Mouse (Mus musculus) gastrocnemius, adult 2 months (tissue): ENCODE measurements at regions not wholly inside any gene's neighbourhood (a gene's known extent, or its start where the extent isn't known, plus 50 kb on each side); places are given as distances from the start of the nearest gene placed in this dataset.

Experiments
- DNase-seq: peaks from one replicate; pipeline ENCODE4 v3.0.0; 2022
- H3K27ac ChIP-seq: fragments of 200-600 bp; 2 replicates; pipeline ENCODE4 v1.8.1; 2022; ENCODE audit warnings: mild to moderate bottlenecking
- H3K4me3 ChIP-seq: fragments of 200-600 bp; 2 replicates; pipeline ENCODE4 v1.8.1; 2022; ENCODE audit warnings: mild to moderate bottlenecking, moderate library complexity
- CTCF ChIP-seq: fragments of 200-600 bp; IDR thresholded peaks from 2 replicates; pipeline ENCODE4 v1.8.1; 2022; ENCODE audit warnings: antibody characterized with exemption, mild to moderate bottlenecking, moderate library complexity
- intact Hi-C: fragments of 180-260 bp; cut with DNase I; formaldehyde crosslinking; loops from one replicate; pipeline ENCODE4 v1.15.1; 2025

GRCm38 (mm10) chr14:47826545-47826944 lies 178.3 kb downstream of the Ktn1 start:
- intact Hi-C loops = loop anchor here (10.0 kb wide), 1 partner anchor 118 kb away; no protein-coding TSS in a partner anchor
- Histone ChIP-seq H3K4me3 (no peak overlapping the region), H3K27ac (0 out of 2 replicates have a peak overlapping the region, but pooled peaks have one; percentile 16)
- no peak for TF ChIP-seq CTCF
- no peak for DNase-seq

GRCm38 (mm10) chr14:47827623-47828022 lies 179.4 kb downstream of the Ktn1 start:
- no peak for TF ChIP-seq CTCF
- intact Hi-C loops = loop anchor here (10.0 kb wide), 1 partner anchor 117 kb away; no protein-coding TSS in a partner anchor
- no peak overlapping the region for H3K4me3 ChIP-seq
- H3K27ac ChIP-seq = 0 out of 2 replicates have a peak overlapping the region, but pooled peaks have one; percentile 3
- DNase-seq = no peak

GRCm38 (mm10) chr14:47833696-47834095 lies 185.4 kb downstream of the Ktn1 start:
- DNase-seq = no peak
- intact Hi-C loops = no loop called here
- no peak overlapping the region for H3K27ac ChIP-seq
- no peak overlapping the region for H3K4me3 ChIP-seq
- TF ChIP-seq CTCF = no peak

GRCm38 (mm10) chr14:47835408-47835807 lies 187.2 kb downstream of the Ktn1 start:
- intact Hi-C loops = no loop called here
- TF ChIP-seq CTCF = no peak
- no peak overlapping the region for H3K4me3 ChIP-seq
- DNase-seq = no peak
- no peak overlapping the region for H3K27ac ChIP-seq

- no peak for TF ChIP-seq CTCF
- intact Hi-C loops = no loop called here
- no peak overlapping the region for H3K4me3 ChIP-seq
- no peak for DNase-seq
- H3K27ac ChIP-seq = peak overlapping the region; percentile 35
Measured at GRCm38 (mm10) chr14:47839493-47840215, 191.4 kb downstream of the Ktn1 start.

GRCm38 (mm10) chr14:47844366-47844765 lies 196.1 kb downstream of the Ktn1 start:
- no peak for TF ChIP-seq CTCF
- H3K4me3 ChIP-seq = no peak overlapping the region

GRCm38 (mm10) chr14:47848861-47849260 lies 200.6 kb downstream of the Ktn1 start:
- no peak overlapping the region for H3K27ac ChIP-seq
- no peak for DNase-seq
- H3K4me3 ChIP-seq = no peak overlapping the region
- intact Hi-C loops = no loop called here
- no peak for TF ChIP-seq CTCF

More at GRCm38 (mm10) chr14:47844366-47844765, 196.1 kb downstream of the Ktn1 start:
- intact Hi-C loops = no loop called here
- no peak overlapping the region for H3K27ac ChIP-seq
- DNase-seq = no peak

GRCm38 (mm10) chr14:47856280-47856765 lies 208.1 kb downstream of the Ktn1 start:
- Histone ChIP-seq H3K27ac (no peak overlapping the region), H3K4me3 (no peak overlapping the region)
- no peak for TF ChIP-seq CTCF
- no peak for DNase-seq
- intact Hi-C loops = no loop called here

GRCm38 (mm10) chr14:47857271-47857670 lies 209.0 kb downstream of the Ktn1 start:
- intact Hi-C loops = no loop called here
- Histone ChIP-seq H3K27ac (no peak overlapping the region), H3K4me3 (no peak overlapping the region)
- no peak for TF ChIP-seq CTCF
- DNase-seq = no peak

- DNase-seq = no peak
- no peak overlapping the region for H3K4me3 ChIP-seq
- intact Hi-C loops = no loop called here
- TF ChIP-seq CTCF = no peak
- H3K27ac ChIP-seq = no peak overlapping the region
Measured at GRCm38 (mm10) chr14:47857731-47858556, 209.7 kb downstream of the Ktn1 start.

GRCm38 (mm10) chr14:47862556-47862955 lies 214.3 kb downstream of the Ktn1 start:
- intact Hi-C loops = no loop called here
- TF ChIP-seq CTCF = no peak
- no peak overlapping the region for H3K4me3 ChIP-seq
- peak overlapping the region; percentile 40; the same call in 1 of the 2 replicates for H3K27ac ChIP-seq
- DNase-seq = peak; percentile 59

GRCm38 (mm10) chr14:47863067-47863466 lies 214.8 kb downstream of the Ktn1 start:
- peak; percentile 29 for DNase-seq
- TF ChIP-seq CTCF = no peak

GRCm38 (mm10) chr14:47863701-47864100 lies 215.5 kb downstream of the Ktn1 start:
- TF ChIP-seq CTCF = no peak
- intact Hi-C loops = no loop called here
- DNase-seq = no peak
- Histone ChIP-seq H3K27ac (peak overlapping the region; percentile 4), H3K4me3 (no peak overlapping the region)

More at GRCm38 (mm10) chr14:47863067-47863466, 214.8 kb downstream of the Ktn1 start:
- Histone ChIP-seq H3K27ac (peak overlapping the region; percentile 40; the same call in 1 of the 2 replicates), H3K4me3 (no peak overlapping the region)
- intact Hi-C loops = no loop called here
